In genomic region chr5:148417756-148418155, GRCm38 (mm10) we compare ENCODE assay signal across 23 mouse cellular contexts. TPM values are rescaled to one million over a fixed set of nuclear protein-coding genes. Genes with fewer than 3 reads are reported as not detected.
DNase-seq lines count a peak whose midpoint lies in the region; ATAC-seq and TF ChIP-seq lines count a peak whose summit lies in the region.
"Had no signal": no experiment of that assay in that cellular context is flagged by ENCODE, and none has a peak within 500 bp of the region (broad histone marks: within the 10 kb centered on the region; RNA-seq: fewer than 3 reads in every experiment).

No protein-coding gene starts in this region.

- no peak for ATAC-seq in lung, embryonic 14.5 days (ENCODE audit: insufficient read depth)
- ATAC-seq: forebrain, embryonic 14.5 days; intestine, embryonic 16.5 days; midbrain, embryonic 16.5 days had no signal

- no peak overlapping the region for H3K4me2 ChIP-seq in lung, embryonic 14.5 days
- H3K4me2 ChIP-seq: embryonic facial prominence, embryonic 13.5 days; heart, embryonic 11.5 days; hindbrain, embryonic 13.5 days; liver, embryonic 11.5 days; stomach, embryonic 15.5 days had no signal

- no peak overlapping the region for H3K9ac ChIP-seq in lung, embryonic 14.5 days
- H3K9ac ChIP-seq: embryonic facial prominence, embryonic 13.5 days; hindbrain, embryonic 13.5 days; stomach, embryonic 15.5 days had no signal

- TF ChIP-seq CTCF in kidney, adult 2 months (conservative IDR thresholded peaks at IDR 0.05; ENCODE audit: insufficient read depth, insufficient read length, low read depth, low read length), result 0 out of 2 replicates have a peak, but pooled peaks have one; percentile 0
- TF ChIP-seq CTCF in lung, embryonic 14.5 days (IDR thresholded peaks at IDR 0.05; ENCODE audit: low read depth), result peak; percentile 30
- peak; percentile 17; the same call in 1 of the 2 replicates for TF ChIP-seq CTCF in small intestine, adult 2 months (IDR thresholded peaks at IDR 0.05; ENCODE audit: extremely low read depth, insufficient read length, insufficient replicate concordance, low read depth, low read length)

- TF ChIP-seq POLR2A in kidney, adult 2 months (IDR thresholded peaks at IDR 0.05; ENCODE audit: low read depth, low read length), result no peak
- TF ChIP-seq POLR2A in small intestine, adult 2 months (IDR thresholded peaks at IDR 0.05; ENCODE audit: low read depth, low read length), result no peak

- DNase-seq in kidney, adult 2 months, result no peak
- DNase-seq in kidney, adult 11 months, result no peak
- no peak for DNase-seq in lung, embryonic 14.5 days
- DNase-seq in lung, postnatal 36 days, result no peak
- DNase-seq in ES-CJ7 (ENCODE audit: low read depth, low spot score), result peak; percentile 62
- DNase-seq in spleen, postnatal 10 days (ENCODE audit: low spot score in 2 of 2), result no peak
- DNase-seq: adrenal gland, adult 8-10 months; cerebellum, adult 9-11 months; gastrocnemius, postnatal 10 days; heart, postnatal 10 days; kidney, postnatal 14 days; lung, postnatal 14 days; right cerebral cortex, postnatal 14 days had no signal

- no peaks in the 10 kb centered on the region for H3K4me1 ChIP-seq in kidney, adult 2 months (ENCODE audit: control insufficient read depth, insufficient read depth, low read length)
- no peaks in the 10 kb centered on the region for H3K4me1 ChIP-seq in lung, embryonic 14.5 days (ENCODE audit: insufficient read depth)
- peaks cover 32% of the 10 kb centered on the region; the same call in 1 of the 2 replicates for H3K4me1 ChIP-seq in small intestine, adult 2 months (ENCODE audit: control insufficient read depth, insufficient read depth, insufficient read length, low read length)
- H3K4me1 ChIP-seq: embryonic facial prominence, embryonic 13.5 days; hindbrain, embryonic 13.5 days; limb, embryonic 10.5 days; stomach, embryonic 15.5 days had no signal

- no peak overlapping the region for H3K27ac ChIP-seq in kidney, adult 2 months (ENCODE audit: insufficient read depth, low read depth, low read length)
- no peak overlapping the region for H3K27ac ChIP-seq in lung, embryonic 14.5 days (ENCODE audit: low read depth)
- no peak overlapping the region for H3K27ac ChIP-seq in small intestine, adult 2 months (ENCODE audit: insufficient read depth, low read depth, low read length)
- H3K27ac ChIP-seq: embryonic facial prominence, embryonic 13.5 days; hindbrain, embryonic 13.5 days; limb, embryonic 10.5 days; stomach, embryonic 15.5 days had no signal

- no peaks in the 10 kb centered on the region for H3K27me3 ChIP-seq in kidney, adult 2 months (replicated peaks; ENCODE audit: control insufficient read depth, insufficient read depth, low read length)
- no peaks in the 10 kb centered on the region for H3K27me3 ChIP-seq in lung, embryonic 14.5 days (ENCODE audit: insufficient read depth, low read length)
- no peaks in the 10 kb centered on the region for H3K27me3 ChIP-seq in small intestine, adult 2 months (ENCODE audit: control insufficient read depth, insufficient read depth, low read length)
- H3K27me3 ChIP-seq: embryonic facial prominence, embryonic 13.5 days; hindbrain, embryonic 13.5 days; stomach, embryonic 15.5 days had no signal

- no peaks in the 10 kb centered on the region for H3K36me3 ChIP-seq in kidney, adult 2 months (ENCODE audit: control insufficient read depth, insufficient read depth, low read length)
- no peaks in the 10 kb centered on the region for H3K36me3 ChIP-seq in lung, embryonic 14.5 days (ENCODE audit: insufficient read depth)
- H3K36me3 ChIP-seq in small intestine, adult 2 months (ENCODE audit: control insufficient read depth, insufficient read depth, low read length), result no peaks in the 10 kb centered on the region
- H3K36me3 ChIP-seq: embryonic facial prominence, embryonic 13.5 days; hindbrain, embryonic 13.5 days; limb, embryonic 10.5 days; stomach, embryonic 15.5 days had no signal

- WGBS in kidney, adult 2 months, result 97% methylated on average over 1 of the region's 1 CpGs
- 97% methylated on average over 1 of the region's 1 CpGs for WGBS in lung, embryonic 14.5 days
- WGBS in small intestine, adult 2 months, result 94% methylated on average over 1 of the region's 1 CpGs

- no peak overlapping the region for H3K4me3 ChIP-seq in kidney, adult 2 months (ENCODE audit: insufficient read depth, low read depth, low read length)
- H3K4me3 ChIP-seq in lung, embryonic 14.5 days (ENCODE audit: low read depth, low read length), result no peak overlapping the region
- no peak overlapping the region for H3K4me3 ChIP-seq in small intestine, adult 2 months (ENCODE audit: low read depth, low read length)
- H3K4me3 ChIP-seq: embryonic facial prominence, embryonic 13.5 days; hindbrain, embryonic 13.5 days; limb, embryonic 10.5 days; stomach, embryonic 15.5 days had no signal

- H3K9me3 ChIP-seq in lung, embryonic 14.5 days (ENCODE audit: low read depth, low read length), result no peaks in the 10 kb centered on the region
- H3K9me3 ChIP-seq: limb, embryonic 10.5 days; stomach, embryonic 15.5 days had no signal

RNA-seq across cellular contexts. Expression of gene Slc7a1, which starts 18.1 kb away (rescaled TPM):
- 4.0 TPM in 2 replicates for polyA plus RNA-seq in kidney, adult 2 months (2012; rRNA removed)
- polyA plus RNA-seq in lung, embryonic 14.5 days (2014; fragmentation: Nextera tagmentation; extraction: Ambion mirVana), result 28.9 and 31.3 TPM in 2 replicates
- 6.3 and 7.4 TPM in 2 replicates for polyA plus RNA-seq in small intestine, adult 2 months (2012; rRNA removed)
